Mouse (Mus musculus): ENCODE results near the gene Kif2c.
"Not testable (repeated sequence)": the region's sequence is repeated elsewhere in the genome, so short reads cannot be mapped to it uniquely, and the experiment has no call there.

The Kif2c gene

DNA sequence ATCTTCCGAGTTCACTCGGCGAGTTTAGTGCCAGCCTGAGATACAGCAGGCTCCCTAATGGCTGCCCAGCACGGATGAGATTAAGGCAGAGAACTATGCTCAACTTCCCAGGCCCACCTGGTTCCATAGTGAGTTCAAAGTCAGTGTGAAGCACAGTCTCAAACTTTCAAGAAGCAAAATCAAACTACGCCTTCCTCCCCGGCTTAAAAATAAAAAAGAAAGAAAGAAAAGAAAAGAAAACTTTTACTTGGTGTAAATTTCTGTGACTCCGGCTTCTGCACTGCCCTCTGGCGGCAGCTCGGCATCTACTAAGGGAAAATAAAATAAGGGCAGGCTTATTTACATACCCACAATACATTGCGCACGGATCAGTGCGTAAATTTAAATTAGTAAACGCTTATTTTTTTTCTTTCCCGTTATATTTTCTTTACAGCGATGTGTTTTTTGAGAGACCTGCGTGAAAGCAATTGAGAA lies 7.0 kb upstream of the Kif2c start:
- peak; percentile 67 for DNase-seq (ENCODE audit: low read depth, low spot score)

DNA sequence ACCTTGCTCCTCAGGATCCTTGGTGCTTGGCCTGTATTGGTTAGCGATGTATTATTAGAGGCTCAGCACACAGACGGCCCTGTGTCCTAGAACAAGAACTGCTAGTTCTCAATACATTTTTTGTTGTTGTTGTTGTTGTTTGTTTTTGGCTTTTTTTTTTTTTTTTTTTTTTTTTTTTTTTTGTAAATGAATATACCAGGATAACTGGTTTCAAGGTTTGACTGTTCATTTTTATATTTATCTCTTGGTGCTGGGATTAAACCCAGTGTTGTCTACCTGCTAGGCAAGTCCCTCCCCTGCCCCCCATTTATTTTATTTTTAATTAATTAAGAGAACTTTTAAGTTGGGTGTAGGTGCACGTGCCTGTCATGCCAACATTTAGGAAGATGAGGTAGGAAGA lies 6.5 kb upstream of the Kif2c start:
- DNase-seq (ENCODE audit: low read depth, low spot score): no peak

DNA sequence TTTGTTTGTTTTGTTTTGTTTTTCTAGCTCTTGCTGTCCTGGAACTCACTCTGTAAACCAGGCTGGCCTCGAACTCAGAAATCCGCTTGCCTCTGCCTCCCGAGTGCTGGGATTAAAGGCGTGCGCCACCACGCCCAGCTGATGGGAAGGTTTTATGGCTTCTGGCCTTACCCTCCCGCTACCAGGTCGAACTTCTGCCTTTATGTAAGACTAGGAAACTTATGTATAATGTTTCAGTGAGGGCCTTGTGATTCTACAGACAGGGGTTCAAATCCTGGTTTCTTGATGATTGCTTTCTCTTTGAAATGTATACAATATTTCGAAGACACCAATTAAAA lies 289 bp upstream of the Kif2c start:
- DNase-seq (ENCODE audit: low read depth, low spot score): not testable (repeated sequence)

DNA sequence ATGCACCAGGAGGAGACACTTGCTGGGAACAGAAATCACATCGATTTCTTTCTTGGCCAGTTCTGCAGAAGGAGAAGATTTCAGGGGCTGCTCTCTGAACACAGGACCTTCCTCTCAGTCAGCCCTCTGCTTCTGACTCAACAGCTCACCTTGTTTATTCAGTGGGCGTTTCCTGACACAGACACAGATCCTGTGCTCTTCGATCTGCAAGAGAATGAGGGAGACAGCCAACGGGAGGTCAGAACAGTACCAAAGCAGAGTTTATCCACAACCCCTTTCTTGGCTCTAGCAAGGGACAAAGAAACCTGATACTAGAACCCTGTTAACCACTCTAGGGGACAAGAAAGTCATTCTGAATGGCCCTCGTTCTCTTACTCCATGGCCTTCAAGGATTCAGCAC lies 12.5 kb downstream of the Kif2c start:
- no peak for DNase-seq (ENCODE audit: low read depth, low spot score)

DNA sequence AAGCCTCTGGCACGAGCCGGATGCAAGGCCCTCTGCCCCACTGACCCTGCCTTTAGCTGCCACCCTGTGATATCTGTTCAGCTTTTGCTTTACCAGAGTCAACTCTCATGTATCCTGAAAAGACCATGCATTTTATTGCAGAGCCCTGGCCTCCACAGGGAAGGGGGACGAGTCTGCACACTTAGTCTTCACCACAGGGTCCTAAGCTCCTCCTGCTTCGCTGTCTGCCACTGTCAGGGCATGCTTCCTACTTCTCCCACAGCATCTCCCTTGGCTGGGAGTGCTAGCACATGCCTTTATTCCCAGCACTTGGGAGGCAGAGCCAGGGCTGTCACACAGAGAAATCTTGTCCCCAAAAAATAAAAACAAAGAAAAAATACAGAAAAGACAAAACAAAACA lies 21.3 kb downstream of the Kif2c start:
- DNase-seq (ENCODE audit: low read depth, low spot score): no peak

DNA sequence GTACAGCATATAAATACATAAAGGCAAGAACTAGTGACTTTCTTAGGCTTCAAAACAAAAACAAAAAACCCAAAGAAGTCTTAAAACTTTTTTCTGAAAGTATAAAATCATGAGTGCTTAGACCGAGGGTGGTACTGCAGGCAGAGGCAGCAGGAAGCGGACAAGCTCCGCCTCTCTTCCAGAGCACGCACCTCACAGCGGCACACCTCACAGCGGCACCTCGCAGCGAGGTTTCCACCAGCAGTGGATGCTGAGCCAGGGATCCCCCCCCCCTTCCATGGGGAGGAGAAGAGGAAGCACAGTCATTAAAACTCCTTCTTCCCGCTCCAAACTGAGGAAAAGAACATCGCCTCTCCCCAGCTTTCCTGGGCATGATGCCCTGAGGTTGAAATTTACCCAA lies 22.8 kb downstream of the Kif2c start:
- DNase-seq (ENCODE audit: low read depth, low spot score): no peak

DNA sequence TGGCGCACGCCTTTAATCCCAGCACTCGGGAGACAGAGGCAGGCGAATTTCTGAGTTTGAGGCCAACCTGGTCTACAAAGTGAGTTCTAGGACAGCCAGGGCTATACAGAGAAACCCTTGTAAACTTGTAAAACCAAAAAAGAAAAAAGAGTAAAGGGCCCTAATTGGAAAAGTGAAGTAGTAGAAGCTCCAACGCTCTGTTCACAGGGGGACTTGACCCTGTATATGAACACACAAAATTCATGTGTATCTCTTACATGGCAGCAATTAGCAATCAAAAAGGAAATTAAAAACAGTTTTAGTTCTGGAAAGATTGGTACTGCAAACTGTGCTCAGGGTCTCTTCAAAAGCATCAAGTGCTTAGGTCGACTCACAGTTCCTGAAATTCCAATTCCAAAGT lies 26.1 kb downstream of the Kif2c start:
- DNase-seq (ENCODE audit: low read depth, low spot score): no peak

DNA sequence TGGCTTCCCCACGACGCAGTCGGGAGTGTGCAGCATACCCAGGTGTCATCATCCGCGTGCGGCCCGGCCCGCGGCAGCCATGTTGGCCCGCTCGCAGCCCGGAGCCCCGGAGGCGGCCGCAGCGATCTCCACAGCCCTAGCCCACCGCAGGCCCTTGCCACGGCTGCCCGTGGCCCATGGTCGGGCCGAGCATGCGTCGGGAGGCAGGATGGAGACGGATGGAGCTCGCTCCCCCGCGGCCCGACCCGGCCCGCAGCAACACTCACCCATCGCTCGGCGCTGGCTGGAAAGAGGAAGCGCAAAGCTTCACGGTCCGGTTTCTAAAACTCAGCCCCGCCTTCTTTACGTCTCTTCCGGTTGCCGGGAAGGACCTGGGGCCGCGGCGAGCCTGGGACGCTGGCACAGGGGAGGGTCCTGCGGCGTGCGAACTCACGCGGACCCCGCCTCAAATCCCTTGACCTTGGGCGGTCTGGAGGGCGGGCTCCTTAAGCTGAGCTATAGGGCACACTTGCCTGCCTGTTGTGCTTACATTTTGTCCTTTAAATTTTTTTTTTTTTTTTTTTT lies 26.6 kb downstream of the Kif2c start, which contains the start of gene Rps8:
TSS of gene Rps8 (minus strand) at position 452 of the 564 bp plus-strand sequence.
- peak; percentile 79 for DNase-seq (ENCODE audit: low read depth, low spot score)

DNA sequence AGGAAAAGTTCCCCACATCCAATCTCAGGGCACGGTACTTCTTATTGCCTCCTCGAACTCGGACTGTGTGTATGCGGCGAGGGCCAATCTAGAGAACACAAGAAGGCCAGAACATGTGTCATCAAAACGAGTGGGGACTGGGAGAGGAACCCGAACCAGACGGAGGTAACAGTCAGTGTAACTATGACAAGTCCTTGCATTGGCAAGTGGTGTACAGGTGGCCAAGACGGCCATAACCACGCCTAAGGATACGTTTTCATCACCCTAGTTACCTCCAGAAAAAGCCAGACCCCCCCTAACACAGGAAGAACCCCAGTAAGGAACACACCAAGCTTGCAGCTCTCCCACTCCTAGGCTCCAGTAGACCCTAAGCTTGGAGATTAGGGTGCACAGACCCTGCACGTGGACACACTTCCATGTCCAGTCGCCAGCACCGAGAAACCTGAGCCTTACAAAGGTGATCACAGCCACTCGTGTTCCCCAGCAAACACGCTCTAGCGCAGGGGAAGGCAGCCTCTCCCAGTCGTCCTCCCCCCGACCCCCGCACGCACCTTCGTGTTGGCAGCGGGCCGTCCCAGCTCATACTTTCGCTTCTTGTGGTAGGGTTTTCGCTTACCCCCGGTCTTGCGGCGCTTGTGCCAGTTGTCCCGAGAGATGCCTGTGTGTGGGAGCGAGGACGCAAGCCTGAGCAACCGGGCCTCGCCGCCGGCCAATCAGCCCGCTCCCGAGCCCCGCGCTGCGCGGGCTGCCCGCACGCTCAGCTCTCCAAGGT lies 27.2 kb downstream of the Kif2c start:
- DNase-seq (ENCODE audit: low read depth, low spot score): no peak

DNA sequence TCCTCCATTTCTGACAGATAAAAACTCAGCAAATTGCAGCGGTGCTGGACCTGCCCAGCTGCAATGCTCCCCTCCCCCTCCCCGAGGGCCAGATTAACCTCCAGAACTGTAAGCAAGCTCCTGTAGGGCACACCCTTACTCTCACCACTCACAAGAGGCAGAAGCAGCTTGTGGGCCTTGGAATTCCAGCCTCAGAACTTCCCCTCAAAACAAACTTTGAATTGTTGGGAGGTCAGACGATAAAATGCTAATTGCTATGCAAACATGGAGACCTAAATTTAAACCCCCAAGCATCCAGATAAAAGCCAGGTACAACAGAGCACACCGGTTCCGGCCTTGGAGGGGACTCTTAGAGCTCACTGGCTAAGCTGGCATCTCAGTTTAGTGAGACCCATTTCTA lies 29.7 kb downstream of the Kif2c start:
- DNase-seq (ENCODE audit: low read depth, low spot score): no peak

DNA sequence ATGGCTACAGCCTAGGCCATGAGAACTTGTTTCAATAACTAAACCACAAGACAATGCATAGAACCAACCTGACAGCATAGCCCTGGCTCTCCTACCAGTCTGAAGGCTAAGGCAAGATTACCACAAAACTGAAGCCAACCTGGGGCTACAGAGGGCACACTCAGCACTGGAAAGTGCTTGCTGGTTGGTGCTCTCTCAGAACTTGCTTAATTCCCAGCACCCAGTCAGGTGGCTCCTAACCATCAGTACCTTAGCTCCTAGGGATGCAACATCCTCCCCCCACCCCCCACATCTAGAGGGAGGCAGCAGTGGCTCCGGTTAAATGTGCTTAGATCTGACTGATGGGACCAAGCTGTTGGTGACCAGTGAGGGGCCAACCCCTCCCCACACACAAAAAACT lies 31.0 kb downstream of the Kif2c start:
- DNase-seq (ENCODE audit: low read depth, low spot score): no peak

DNA sequence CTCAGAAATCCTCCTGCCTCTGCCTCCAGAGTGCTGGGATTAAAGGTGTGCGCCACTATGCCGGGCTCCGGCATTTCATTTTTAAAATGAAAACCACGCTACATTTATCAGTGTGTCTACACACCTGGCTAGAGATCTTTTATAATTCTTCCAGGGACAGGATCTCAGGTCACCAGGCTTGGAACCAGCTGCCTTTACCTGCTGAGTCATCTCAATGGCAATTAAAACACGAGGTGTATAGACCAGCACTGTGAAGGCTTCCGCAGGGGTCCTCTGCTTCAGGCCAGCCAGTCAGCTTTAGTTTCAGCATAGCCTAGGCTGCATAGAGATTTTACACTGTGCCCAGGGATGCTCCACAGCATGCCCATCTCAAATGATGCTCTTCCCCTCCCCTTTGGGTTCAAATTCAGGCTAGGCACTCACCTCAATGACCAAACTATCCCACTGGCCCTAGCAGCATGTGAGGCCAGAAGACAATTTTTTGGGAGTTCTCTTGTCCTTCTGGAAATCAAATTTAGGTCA lies 32.2 kb downstream of the Kif2c start:
- DNase-seq (ENCODE audit: low read depth, low spot score): no peak

DNA sequence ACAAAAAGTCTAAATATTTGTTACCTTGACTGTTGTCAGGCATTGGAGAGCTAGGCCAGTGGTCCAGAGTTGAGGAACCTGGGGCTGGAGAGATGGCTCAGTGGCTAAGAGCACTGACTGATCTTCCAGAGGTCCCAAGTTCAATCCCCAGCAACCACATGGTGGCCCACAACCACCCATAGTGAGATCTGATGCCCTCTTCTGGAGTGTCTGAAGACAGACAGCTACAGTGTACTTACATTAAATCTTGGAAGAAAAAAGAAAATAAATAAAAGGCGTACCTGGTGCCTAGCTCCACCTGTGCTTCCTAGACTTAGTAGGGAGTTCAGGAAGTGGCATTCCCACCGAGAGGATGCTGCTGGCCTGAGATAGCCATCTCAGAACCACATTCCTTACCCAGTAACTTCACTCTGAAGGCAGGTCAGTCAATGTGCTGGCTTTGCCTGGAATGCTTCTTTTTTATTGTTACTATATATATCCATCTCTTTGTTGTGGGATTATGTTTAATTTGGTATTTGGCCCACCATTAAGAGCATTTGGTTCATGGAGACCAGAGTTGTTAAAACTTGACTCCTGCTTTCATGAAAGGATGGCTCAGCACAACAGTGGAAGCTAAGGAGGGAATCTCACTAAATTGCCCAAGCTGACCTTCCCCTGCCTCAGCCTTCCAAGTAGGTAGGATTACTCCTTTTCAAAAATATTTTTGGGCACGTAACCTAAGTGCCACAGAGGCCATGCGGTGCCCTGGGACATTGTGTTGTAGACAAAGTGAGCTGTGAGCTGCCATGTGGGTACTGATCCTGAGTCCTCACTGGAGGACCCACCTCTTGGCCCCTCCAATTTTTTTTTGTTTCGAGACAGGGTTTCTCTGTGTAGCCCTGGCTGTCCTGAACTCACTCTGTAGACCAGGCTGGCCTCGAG lies 32.9 kb downstream of the Kif2c start:
- DNase-seq (ENCODE audit: low read depth, low spot score): no peak

DNA sequence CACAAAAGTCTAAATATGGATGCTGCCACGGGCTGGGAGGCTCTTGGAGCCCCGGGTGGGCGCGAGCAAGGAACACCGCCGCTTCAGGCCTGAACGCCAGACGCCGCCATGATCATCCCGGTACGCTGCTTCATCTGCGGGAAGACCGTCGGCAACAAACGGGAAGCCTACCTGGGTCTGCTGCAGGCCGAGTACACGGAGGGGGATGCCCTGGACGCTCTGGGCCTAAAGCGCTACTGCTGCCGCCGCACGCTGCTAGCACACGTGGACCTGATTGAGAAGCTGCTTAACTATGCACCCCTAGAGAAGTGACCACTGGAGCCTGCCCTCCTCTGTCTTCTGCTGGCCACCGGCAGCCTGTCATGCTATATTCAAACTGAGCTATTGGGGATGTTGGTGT lies 33.6 kb downstream of the Kif2c start:
- DNase-seq (ENCODE audit: low read depth, low spot score): no peak

DNA sequence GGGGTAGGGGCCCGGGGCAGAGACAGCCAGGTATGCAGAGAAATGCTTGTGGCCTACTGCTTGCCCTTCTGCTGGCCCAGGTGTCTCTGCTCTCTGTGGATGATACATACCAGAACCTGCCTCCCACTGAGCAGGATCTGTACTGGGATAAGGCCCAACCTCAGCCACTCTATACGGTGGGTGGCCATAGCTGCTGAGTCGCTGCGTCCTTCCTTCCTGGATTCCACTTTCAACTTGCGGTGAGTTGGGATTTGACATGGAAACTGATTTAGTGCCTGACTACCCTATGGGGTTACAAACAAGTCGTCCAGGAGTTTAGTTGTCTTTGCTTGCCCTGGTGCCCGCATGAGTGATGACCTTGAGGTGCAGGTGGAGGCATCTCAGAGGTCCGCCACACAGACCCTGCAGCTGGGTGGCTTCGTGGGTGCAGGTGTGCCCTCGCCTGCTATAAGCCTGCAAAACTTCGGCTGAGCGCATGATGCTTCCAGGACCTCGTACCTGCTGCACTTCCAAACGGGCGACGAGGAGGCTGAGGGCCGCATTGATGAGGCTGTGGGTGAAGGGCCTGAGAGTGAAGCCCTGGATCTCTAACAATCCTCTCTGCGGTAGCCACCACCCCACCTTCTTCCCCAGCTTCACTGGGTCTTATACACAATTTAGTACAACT lies 34.3 kb downstream of the Kif2c start:
- no peak for DNase-seq (ENCODE audit: low read depth, low spot score)

DNA sequence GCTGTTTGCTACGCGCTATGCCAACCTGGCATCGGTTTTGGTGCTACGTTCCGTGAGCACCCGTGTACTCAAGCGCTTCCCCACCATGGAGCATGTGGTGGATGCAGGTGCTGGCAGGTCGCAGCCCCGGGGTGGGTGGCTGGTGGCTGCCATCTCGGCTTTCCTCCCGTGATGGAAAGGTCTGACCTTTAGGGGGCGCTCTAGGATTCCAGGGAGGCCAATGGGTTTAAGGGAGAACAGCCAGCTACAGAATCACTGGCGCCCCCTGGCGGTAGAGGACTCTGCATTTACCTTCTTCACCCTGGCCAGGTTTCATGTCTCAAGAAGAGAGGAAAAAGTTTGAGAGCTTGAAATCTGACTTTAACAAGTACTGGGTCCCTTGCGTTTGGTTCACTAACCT lies 36.3 kb downstream of the Kif2c start:
- no peak for DNase-seq (ENCODE audit: low read depth, low spot score)

DNA sequence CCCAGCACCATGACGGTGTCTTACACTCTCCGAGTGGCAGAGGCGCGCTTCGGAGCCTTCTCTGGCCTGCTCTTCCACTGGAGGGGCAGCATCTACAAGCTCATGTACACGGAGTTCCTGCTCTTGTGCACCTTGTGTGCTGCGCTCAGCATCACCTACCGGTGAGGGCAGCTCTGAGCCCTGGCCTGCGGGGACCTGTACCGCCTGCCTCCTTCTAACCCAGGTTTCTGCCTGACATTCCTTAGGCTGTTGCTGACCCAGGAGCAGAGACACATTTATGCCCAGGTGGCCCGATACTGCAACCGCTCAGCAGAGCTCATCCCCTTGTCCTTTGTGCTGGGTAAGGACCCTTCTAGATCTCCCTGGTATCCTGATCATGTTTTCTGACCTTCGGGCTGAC lies 37.2 kb downstream of the Kif2c start:
- no peak for DNase-seq (ENCODE audit: low read depth, low spot score)

DNA sequence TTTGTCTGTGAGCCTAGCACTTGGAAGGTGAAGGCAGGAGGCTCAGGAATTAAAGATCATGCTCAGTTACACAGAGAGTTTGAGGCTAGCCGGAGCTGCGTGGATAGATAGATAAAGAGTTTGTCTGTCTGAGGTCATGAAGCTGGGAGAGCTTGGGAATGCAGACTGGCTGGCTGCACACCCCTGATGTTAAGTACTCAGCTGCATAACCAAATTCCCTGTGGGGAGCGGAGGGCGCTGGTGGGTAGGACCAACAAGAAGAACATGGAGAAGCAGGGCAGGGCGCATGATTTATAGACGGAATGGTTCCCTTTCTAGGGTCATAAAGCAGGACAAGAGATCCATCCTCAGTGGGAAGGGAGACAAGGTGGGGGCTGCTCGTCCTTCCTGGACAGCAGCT lies 39.4 kb downstream of the Kif2c start:
- no peak for DNase-seq (ENCODE audit: low read depth, low spot score)

DNA sequence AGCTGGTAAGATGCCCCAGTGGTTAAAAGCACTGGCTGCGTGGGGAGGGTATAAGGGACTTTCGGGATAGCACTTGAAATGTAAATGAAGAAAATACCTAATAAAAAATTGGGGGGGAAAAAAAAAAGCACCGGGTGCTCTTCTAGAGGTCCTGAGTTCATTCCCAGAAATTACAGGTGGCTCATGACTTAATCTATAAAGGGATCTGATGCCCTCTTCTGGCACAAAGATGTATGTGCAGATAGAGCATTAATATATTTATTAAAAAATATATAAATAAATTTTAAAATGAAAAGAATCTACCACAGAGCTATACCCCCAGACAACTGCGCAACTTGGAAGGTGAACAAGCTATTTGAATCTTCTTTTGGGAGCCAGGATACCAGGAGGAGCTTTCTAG lies 41.8 kb downstream of the Kif2c start:
- DNase-seq (ENCODE audit: low read depth, low spot score): no peak

DNA sequence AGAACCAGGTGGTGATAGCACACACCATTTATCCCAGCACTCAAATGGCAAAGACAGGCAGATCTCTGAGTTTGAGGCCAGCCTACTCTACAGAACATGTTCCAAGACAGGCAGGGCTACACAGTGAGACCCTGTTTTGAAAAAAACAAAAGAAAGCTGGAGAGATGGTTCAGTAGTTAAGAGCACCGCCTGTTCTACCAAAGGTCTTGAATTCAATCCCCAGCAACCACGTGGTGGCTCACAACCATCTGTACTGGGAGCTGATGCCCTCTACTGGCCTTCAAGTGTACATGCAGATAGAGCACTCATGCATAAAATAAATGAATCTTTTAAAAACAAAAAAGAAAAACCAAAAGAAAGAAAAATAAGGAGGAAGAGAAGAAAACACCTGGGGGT lies 43.2 kb downstream of the Kif2c start:
- no peak for DNase-seq (ENCODE audit: low read depth, low spot score)

DNA sequence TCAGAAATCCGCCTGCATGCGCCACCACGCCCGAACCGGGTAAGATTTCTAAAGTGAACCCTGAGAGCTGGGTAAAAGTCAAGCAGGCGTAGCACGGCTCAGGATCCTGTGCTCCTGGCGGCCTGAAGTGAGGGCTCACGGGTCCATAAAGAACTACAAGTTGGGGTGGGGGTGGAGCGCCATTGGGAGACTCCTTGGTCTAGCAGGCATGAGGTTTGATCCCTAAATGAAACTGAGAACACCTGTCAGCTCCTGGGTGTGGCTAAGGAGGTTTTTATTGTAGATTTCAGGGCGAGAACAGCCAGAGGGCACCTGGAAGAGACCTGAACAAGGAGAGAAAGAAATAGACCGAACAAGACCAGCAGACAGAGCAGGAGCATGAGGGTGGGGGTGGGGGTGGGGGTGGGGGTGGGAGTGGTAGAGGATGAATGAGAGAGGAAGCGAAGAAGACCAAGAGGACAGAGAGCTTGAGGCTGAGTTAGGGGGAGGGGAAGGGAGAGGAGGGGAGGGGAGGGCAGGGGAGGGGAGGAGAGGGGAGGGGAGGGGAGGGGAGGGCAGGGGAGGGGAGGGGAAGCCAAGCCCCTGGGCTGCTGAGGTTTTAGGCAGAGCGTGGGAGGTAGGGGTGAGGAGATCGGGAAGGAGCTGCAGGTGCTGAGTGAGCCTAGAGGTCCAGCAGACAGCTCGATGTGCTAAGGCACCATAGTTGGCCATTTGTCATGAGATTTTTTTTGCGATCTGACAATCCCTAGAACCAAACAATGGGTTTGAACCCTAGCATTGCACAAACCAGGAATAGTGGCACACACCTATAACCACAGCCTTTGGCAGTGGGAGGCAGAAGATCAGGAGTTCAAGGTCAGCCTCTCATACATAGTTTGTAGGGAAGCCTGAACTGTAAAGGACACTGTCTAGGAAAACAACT lies 43.9 kb downstream of the Kif2c start:
- DNase-seq (ENCODE audit: low read depth, low spot score): no peak
